Comparison of ENCODE assay signal across 11 mouse cellular contexts in the genomic region with DNA sequence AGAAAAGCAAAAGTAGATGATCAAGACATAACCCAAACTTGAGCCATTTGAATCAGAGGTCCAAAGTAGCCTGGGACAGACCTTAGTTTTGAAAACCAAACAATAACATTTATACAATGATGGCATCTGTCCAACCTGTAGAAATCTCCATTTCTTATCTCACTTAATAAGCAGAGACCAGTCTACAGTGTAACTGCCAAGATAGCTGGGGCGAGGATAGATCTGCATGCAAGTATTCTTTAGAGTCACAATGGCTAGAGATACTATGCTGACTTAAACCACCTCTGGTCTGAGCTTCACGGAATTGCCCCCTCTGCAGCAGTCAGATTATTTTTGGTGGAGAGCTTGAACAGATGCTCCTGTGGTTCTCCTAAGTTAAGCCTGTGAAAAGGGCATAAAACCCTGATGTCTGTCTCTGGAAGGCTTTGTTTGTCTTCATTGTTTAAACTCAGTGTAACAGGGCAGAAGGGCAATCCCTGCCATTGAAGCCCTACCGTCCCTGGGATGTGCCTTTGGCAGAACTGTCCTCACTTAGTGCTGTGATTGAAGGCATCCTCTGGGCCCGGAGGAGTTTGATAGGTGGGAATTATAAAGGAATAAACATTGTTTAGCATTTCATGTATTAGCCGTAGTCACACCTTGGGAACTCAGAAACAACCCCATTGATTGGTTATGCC.
"Had no signal": no experiment of that assay in that cellular context is flagged by ENCODE, and none has a peak within 500 bp of the region (broad histone marks: within the 10 kb centered on the region; RNA-seq: fewer than 3 reads in every experiment).

No protein-coding gene starts in this region.

- H3K9ac ChIP-seq: kidney, embryonic 15.5 days; limb, embryonic 13.5 days; liver, embryonic 15.5 days; midbrain, embryonic 12.5 days; neural tube, embryonic 15.5 days had no signal

- H3K4me1 ChIP-seq: kidney, embryonic 15.5 days; limb, embryonic 13.5 days; liver, embryonic 15.5 days; neural tube, embryonic 15.5 days had no signal

- H3K27ac ChIP-seq: kidney, embryonic 15.5 days; limb, embryonic 13.5 days; liver, embryonic 15.5 days; midbrain, embryonic 12.5 days; neural tube, embryonic 15.5 days; stomach, postnatal 0 days had no signal

- H3K9me3 ChIP-seq: kidney, embryonic 15.5 days; limb, embryonic 13.5 days; liver, embryonic 15.5 days; midbrain, embryonic 12.5 days; neural tube, embryonic 15.5 days had no signal

- H3K4me2 ChIP-seq: kidney, embryonic 15.5 days; limb, embryonic 13.5 days; liver, embryonic 11.5 days; liver, embryonic 15.5 days; midbrain, embryonic 12.5 days; neural tube, embryonic 15.5 days had no signal

- ATAC-seq: intestine, embryonic 16.5 days had no signal

- H3K27me3 ChIP-seq: kidney, embryonic 15.5 days; limb, embryonic 13.5 days; liver, embryonic 15.5 days; midbrain, embryonic 12.5 days; neural tube, embryonic 15.5 days had no signal

- H3K36me3 ChIP-seq: kidney, embryonic 15.5 days; limb, embryonic 13.5 days; liver, embryonic 15.5 days; midbrain, embryonic 12.5 days; neural tube, embryonic 15.5 days had no signal

- DNase-seq: kidney, adult 2 months; thymus, postnatal 4 days had no signal

- H3K4me3 ChIP-seq: kidney, embryonic 15.5 days; limb, embryonic 13.5 days; liver, embryonic 15.5 days; midbrain, embryonic 12.5 days; myocyte; neural tube, embryonic 15.5 days had no signal
